Mouse (Mus musculus): ENCODE results near the gene Unc13d. TPM values are rescaled to one million over a fixed set of nuclear protein-coding genes. Genes with fewer than 3 reads are reported as not detected.
A peak's percentile ranks its signal among the peaks of the same experiment; 100 is the strongest.
"Not testable (repeated sequence)": the region's sequence is repeated elsewhere in the genome, so short reads cannot be mapped to it uniquely, and the experiment has no call there.

The Unc13d gene
- 1.1 and 1.3 TPM in 2 replicates for polyA plus RNA-seq (2014; fragmentation: Nextera tagmentation; extraction: Ambion mirVana)

GRCm38 (mm10) chr11:116077446-116078204, at the start of gene Unc13d:
TSS of gene Unc13d (minus strand) at chr11:116077961.
- Histone ChIP-seq H3K9me3 (ENCODE audit: control insufficient read depth, low read length) (no peaks in the 10 kb centered on the region), H3K9ac (ENCODE audit: low read length) (no peak within 1 kb of the TSS), H3K27me3 (ENCODE audit: control insufficient read depth, insufficient read depth, low read length) (no peaks in the 10 kb centered on the region), H3K27ac (replicated peaks; ENCODE audit: low read depth, low read length) (peak within 1 kb of the TSS; percentile 56; the same call in 1 of the 2 replicates), H3K36me3 (ENCODE audit: control insufficient read depth, insufficient read depth, low read length) (peaks cover 11% of the 10 kb centered on the region; the same call in 1 of the 2 replicates), H3K4me1 (ENCODE audit: control insufficient read depth, insufficient read depth, low read length) (peaks cover 16% of the 10 kb centered on the region), H3K4me2 (ENCODE audit: low read depth, severe bottlenecking) (peak within 1 kb of the TSS; percentile 53), H3K4me3 (ENCODE audit: low read depth, low read length) (0 out of 2 replicates have a peak within 1 kb of the TSS, but pooled peaks have one; percentile 10)
- ATAC-seq (ENCODE audit: insufficient number of reproducible peaks, low FRiP score, low TSS enrichment, low read depth) (no peak), DNase-seq (ENCODE audit: low spot score) (no peak)
- WGBS, result 69% methylated on average over 22 of the region's 22 CpGs

GRCm38 (mm10) chr11:116126261-116126660, 48.5 kb upstream of the Unc13d start:
- 95% methylated on average over 15 of the region's 15 CpGs for WGBS

GRCm38 (mm10) chr11:116121731-116122245, 44.0 kb upstream of the Unc13d start:
- H3K9ac ChIP-seq (ENCODE audit: low read length); DNase-seq (ENCODE audit: low spot score); H3K27ac ChIP-seq (replicated peaks; ENCODE audit: low read depth, low read length); ATAC-seq (ENCODE audit: insufficient number of reproducible peaks, low FRiP score, low TSS enrichment, low read depth); H3K27me3 ChIP-seq (ENCODE audit: control insufficient read depth, insufficient read depth, low read length); H3K36me3 ChIP-seq (ENCODE audit: control insufficient read depth, insufficient read depth, low read length); H3K9me3 ChIP-seq (ENCODE audit: control insufficient read depth, low read length); H3K4me2 ChIP-seq (ENCODE audit: low read depth, severe bottlenecking); H3K4me3 ChIP-seq (ENCODE audit: low read depth, low read length); H3K4me1 ChIP-seq (ENCODE audit: control insufficient read depth, insufficient read depth, low read length): not testable (repeated sequence)
- 94% methylated on average over 8 of the region's 8 CpGs for WGBS

More at GRCm38 (mm10) chr11:116126261-116126660, 48.5 kb upstream of the Unc13d start:
- no peaks in the 10 kb centered on the region for H3K27me3 ChIP-seq (ENCODE audit: control insufficient read depth, insufficient read depth, low read length)
- H3K9ac ChIP-seq (ENCODE audit: low read length), result no peak overlapping the region
- H3K36me3 ChIP-seq (ENCODE audit: control insufficient read depth, insufficient read depth, low read length), result no peaks in the 10 kb centered on the region; the same call in 1 of the 2 replicates
- peaks cover 22% of the 10 kb centered on the region for H3K4me1 ChIP-seq (ENCODE audit: control insufficient read depth, insufficient read depth, low read length)
- no peaks in the 10 kb centered on the region for H3K9me3 ChIP-seq (ENCODE audit: control insufficient read depth, low read length)
- H3K27ac ChIP-seq (replicated peaks; ENCODE audit: low read depth, low read length), result no peak overlapping the region
- ATAC-seq (ENCODE audit: insufficient number of reproducible peaks, low FRiP score, low TSS enrichment, low read depth) (no peak), DNase-seq (ENCODE audit: low spot score) (no peak)
- no peak overlapping the region for H3K4me3 ChIP-seq (ENCODE audit: low read depth, low read length)
- H3K4me2 ChIP-seq (ENCODE audit: low read depth, severe bottlenecking), result no peak overlapping the region

GRCm38 (mm10) chr11:116117819-116118218, 40.1 kb upstream of the Unc13d start:
- ATAC-seq (ENCODE audit: insufficient number of reproducible peaks, low FRiP score, low TSS enrichment, low read depth) (no peak), DNase-seq (ENCODE audit: low spot score) (no peak)
- Histone ChIP-seq H3K4me2 (ENCODE audit: low read depth, severe bottlenecking) (no peak overlapping the region), H3K36me3 (ENCODE audit: control insufficient read depth, insufficient read depth, low read length) (no peaks in the 10 kb centered on the region), H3K4me3 (ENCODE audit: low read depth, low read length) (no peak overlapping the region), H3K9ac (ENCODE audit: low read length) (no peak overlapping the region), H3K27me3 (ENCODE audit: control insufficient read depth, insufficient read depth, low read length) (no peaks in the 10 kb centered on the region), H3K9me3 (ENCODE audit: control insufficient read depth, low read length) (no peaks in the 10 kb centered on the region), H3K27ac (replicated peaks; ENCODE audit: low read depth, low read length) (no peak overlapping the region), H3K4me1 (ENCODE audit: control insufficient read depth, insufficient read depth, low read length) (no peaks in the 10 kb centered on the region)

GRCm38 (mm10) chr11:116117241-116117640, 39.5 kb upstream of the Unc13d start:
- Histone ChIP-seq H3K27me3 (ENCODE audit: control insufficient read depth, insufficient read depth, low read length) (no peaks in the 10 kb centered on the region), H3K36me3 (ENCODE audit: control insufficient read depth, insufficient read depth, low read length) (no peaks in the 10 kb centered on the region), H3K4me3 (ENCODE audit: low read depth, low read length) (no peak overlapping the region), H3K4me1 (ENCODE audit: control insufficient read depth, insufficient read depth, low read length) (no peaks in the 10 kb centered on the region), H3K9me3 (ENCODE audit: control insufficient read depth, low read length) (no peaks in the 10 kb centered on the region), H3K27ac (replicated peaks; ENCODE audit: low read depth, low read length) (no peak overlapping the region), H3K9ac (ENCODE audit: low read length) (no peak overlapping the region), H3K4me2 (ENCODE audit: low read depth, severe bottlenecking) (no peak overlapping the region)
- DNase-seq (ENCODE audit: low spot score), result peak; percentile 57
- no peak for ATAC-seq (ENCODE audit: insufficient number of reproducible peaks, low FRiP score, low TSS enrichment, low read depth)
- 24% methylated on average over 12 of the region's 12 CpGs for WGBS

GRCm38 (mm10) chr11:116111611-116112203, 33.9 kb upstream of the Unc13d start:
- Histone ChIP-seq H3K4me1 (ENCODE audit: control insufficient read depth, insufficient read depth, low read length) (peaks cover 25% of the 10 kb centered on the region), H3K27me3 (ENCODE audit: control insufficient read depth, insufficient read depth, low read length) (peaks cover 52% of the 10 kb centered on the region), H3K27ac (replicated peaks; ENCODE audit: low read depth, low read length) (no peak overlapping the region), H3K4me2 (ENCODE audit: low read depth, severe bottlenecking) (no peak overlapping the region), H3K9ac (ENCODE audit: low read length) (no peak overlapping the region), H3K36me3 (ENCODE audit: control insufficient read depth, insufficient read depth, low read length) (no peaks in the 10 kb centered on the region), H3K4me3 (ENCODE audit: low read depth, low read length) (no peak overlapping the region), H3K9me3 (ENCODE audit: control insufficient read depth, low read length) (no peaks in the 10 kb centered on the region)
- ATAC-seq (ENCODE audit: insufficient number of reproducible peaks, low FRiP score, low TSS enrichment, low read depth), result no peak
- no peak for DNase-seq (ENCODE audit: low spot score)
- WGBS, result 81% methylated on average over 19 of the region's 19 CpGs

GRCm38 (mm10) chr11:116111067-116111466, 33.3 kb upstream of the Unc13d start:
- peaks cover 29% of the 10 kb centered on the region for H3K4me1 ChIP-seq (ENCODE audit: control insufficient read depth, insufficient read depth, low read length)
- H3K27ac ChIP-seq (replicated peaks; ENCODE audit: low read depth, low read length), result no peak overlapping the region
- no peaks in the 10 kb centered on the region for H3K9me3 ChIP-seq (ENCODE audit: control insufficient read depth, low read length)
- peaks cover 54% of the 10 kb centered on the region for H3K27me3 ChIP-seq (ENCODE audit: control insufficient read depth, insufficient read depth, low read length)
- no peaks in the 10 kb centered on the region for H3K36me3 ChIP-seq (ENCODE audit: control insufficient read depth, insufficient read depth, low read length)
- no peak overlapping the region for H3K4me2 ChIP-seq (ENCODE audit: low read depth, severe bottlenecking)
- ATAC-seq (ENCODE audit: insufficient number of reproducible peaks, low FRiP score, low TSS enrichment, low read depth) (no peak), DNase-seq (ENCODE audit: low spot score) (no peak)
- WGBS, result 78% methylated on average over 4 of the region's 4 CpGs
- no peak overlapping the region for H3K4me3 ChIP-seq (ENCODE audit: low read depth, low read length)
- no peak overlapping the region for H3K9ac ChIP-seq (ENCODE audit: low read length)

- Histone ChIP-seq H3K36me3 (ENCODE audit: control insufficient read depth, insufficient read depth, low read length) (no peaks in the 10 kb centered on the region), H3K9me3 (ENCODE audit: control insufficient read depth, low read length) (no peaks in the 10 kb centered on the region), H3K4me3 (ENCODE audit: low read depth, low read length) (peak overlapping the region; percentile 30), H3K4me2 (ENCODE audit: low read depth, severe bottlenecking) (peak overlapping the region; percentile 34), H3K27me3 (ENCODE audit: control insufficient read depth, insufficient read depth, low read length) (peaks cover 59% of the 10 kb centered on the region), H3K27ac (replicated peaks; ENCODE audit: low read depth, low read length) (no peak overlapping the region), H3K4me1 (ENCODE audit: control insufficient read depth, insufficient read depth, low read length) (peaks cover 31% of the 10 kb centered on the region), H3K9ac (ENCODE audit: low read length) (peak overlapping the region; percentile 45; the same call in 1 of the 2 replicates)
- 34% methylated on average over 10 of the region's 10 CpGs for WGBS
- ATAC-seq (ENCODE audit: insufficient number of reproducible peaks, low FRiP score, low TSS enrichment, low read depth), result no peak
- DNase-seq (ENCODE audit: low spot score), result no peak
Observed at GRCm38 (mm10) chr11:116110540-116110939, 32.8 kb upstream of the Unc13d start.
